Mouse (Mus musculus) MEL (cell line): ENCODE results near the gene Picalm.

Experiments used
- CTCF ChIP-seq, 3 experiments: IDR thresholded peaks in 2 of 3; conservative IDR thresholded peaks in 1 of 3; 2 replicates each; pipeline ENCODE4 v1.5.1; 2011 to 2012; ENCODE audit warnings: low read length in 3 of 3, low read depth in 2 of 3, mild to moderate bottlenecking in 2 of 3, improper control_type of control experiment in 1 of 3, inconsistent platforms in 1 of 3, mixed read lengths in 1 of 3, moderate library complexity in 1 of 3; ENCODE audit not compliant: control insufficient read depth in 1 of 3, insufficient read depth in 1 of 3, poor library complexity in 1 of 3, severe bottlenecking in 1 of 3
- E2F4 ChIP-seq: IDR thresholded peaks from 2 replicates; pipeline ENCODE4 v1.6.1; 2011; ENCODE audit warnings: low read depth, low read length, improper control_type of control experiment, borderline replicate concordance
- MXI1 ChIP-seq: IDR thresholded peaks from 2 replicates; pipeline ENCODE4 v1.6.1; 2011; ENCODE audit warnings: mild to moderate bottlenecking, low read depth, low read length, improper control_type of control experiment
- POLR2A ChIP-seq, 2 experiments: IDR thresholded peaks; 2 replicates each; pipeline ENCODE4 v1.6.1; 2011 to 2012; ENCODE audit warnings: low read length in 2 of 2, mild to moderate bottlenecking in 2 of 2, control low read depth in 1 of 2, improper control_type of control experiment in 1 of 2, low read depth in 1 of 2, moderate library complexity in 1 of 2; ENCODE audit not compliant: control insufficient read depth in 1 of 2, insufficient read depth in 1 of 2, poor library complexity in 1 of 2

GRCm38 (mm10) chr7:90175576-90175975, 45.6 kb downstream of the Picalm start:
- TF ChIP-seq E2F4 (no peak), MXI1 (no peak), CTCF (IDR thresholded peaks at IDR 0.05 in 2 of 3, conservative IDR thresholded peaks at IDR 0.05 in 1 of 3; ENCODE audit: control insufficient read depth in 1 of 3, insufficient read depth in 1 of 3, low read depth in 2 of 3, low read length in 3 of 3, poor library complexity in 1 of 3, severe bottlenecking in 1 of 3) (no peak), POLR2A (IDR thresholded peaks at IDR 0.05; ENCODE audit: control insufficient read depth in 1 of 2, insufficient read depth in 1 of 2, low read depth in 1 of 2, low read length in 2 of 2, poor library complexity in 1 of 2) (no peak)
